Mouse (Mus musculus) ES-Bruce4 (cell line): ENCODE measurements around the gene Trim2.

Experiments used
- CTCF ChIP-seq: IDR thresholded peaks from one replicate; pipeline ENCODE4 v1.8.1; 2011; ENCODE audit warnings: low read depth, low read length
- EP300 ChIP-seq: IDR thresholded peaks from 2 replicates; pipeline ENCODE4 v1.6.1; 2011; ENCODE audit warnings: low read depth, low read length; ENCODE audit not compliant: insufficient read depth
- POLR2A ChIP-seq: IDR thresholded peaks from one replicate; pipeline ENCODE4 v1.8.1; 2011; ENCODE audit warnings: low read length; ENCODE audit not compliant: insufficient read depth

- TF ChIP-seq CTCF (no peak), EP300 (no peak), POLR2A (no peak)
These were observed 180.0 kb downstream of the Trim2 start for GRCm38 (mm10) chr3:84126721-84127120.
